ENCODE assay signal across 9 mouse cellular contexts in the genomic region with DNA sequence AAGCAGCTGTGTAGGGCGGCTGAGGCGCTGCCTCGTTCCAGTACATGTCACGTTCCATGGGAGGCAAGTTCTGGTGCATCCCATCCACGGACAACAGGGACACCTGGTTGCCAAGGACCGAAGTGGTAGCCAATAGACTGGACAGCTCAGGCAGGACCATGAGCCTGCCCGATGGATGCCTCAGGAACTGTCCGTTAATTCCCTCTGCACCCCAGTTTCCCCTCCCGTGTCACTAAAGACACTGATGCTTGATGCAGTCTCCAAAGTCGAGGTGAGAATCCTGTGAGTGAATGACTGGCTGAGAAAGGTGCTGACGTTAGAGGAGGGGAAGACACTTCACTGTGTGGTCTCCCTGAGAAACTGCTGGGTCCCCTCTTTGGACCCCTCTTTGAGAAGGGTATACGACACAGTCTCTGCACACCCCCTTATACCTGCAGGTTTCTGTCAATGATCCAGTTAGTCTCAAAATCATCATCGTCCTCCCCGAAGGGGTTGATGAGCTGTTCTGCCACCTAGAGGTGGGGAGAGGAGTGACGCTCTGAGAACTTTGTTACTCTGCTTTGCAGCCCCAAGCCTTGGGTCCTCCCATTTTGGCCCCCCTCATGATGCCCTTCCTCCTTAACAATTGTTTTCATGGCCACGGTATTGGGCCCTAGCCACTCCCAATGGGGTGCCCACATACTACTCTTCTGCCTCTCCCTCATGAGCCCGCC. TPM values are rescaled to one million over a fixed set of nuclear protein-coding genes. Genes with fewer than 3 reads are reported as not detected.
DNase-seq lines count a peak whose midpoint lies in the region; ATAC-seq and TF ChIP-seq lines count a peak whose summit lies in the region.
"Had no signal": no experiment of that assay in that cellular context is flagged by ENCODE, and none has a peak within 500 bp of the region (broad histone marks: within the 10 kb centered on the region; RNA-seq: fewer than 3 reads in every experiment).

No protein-coding gene starts in this region.

- H3K36me3 ChIP-seq in hindbrain, postnatal 0 days (ENCODE audit: insufficient read depth, low read length), result peaks cover 23% of the 10 kb centered on the region
- peaks cover 16% of the 10 kb centered on the region for H3K36me3 ChIP-seq in hindbrain, embryonic 16.5 days (ENCODE audit: control insufficient read depth, insufficient read depth, low read length)
- H3K36me3 ChIP-seq in neural tube, embryonic 15.5 days, result peaks cover 19% of the 10 kb centered on the region
- H3K36me3 ChIP-seq in kidney, embryonic 14.5 days (ENCODE audit: control insufficient read depth, insufficient read depth, low read length), result peaks cover 22% of the 10 kb centered on the region

- DNase-seq in hindbrain, postnatal 0 days (ENCODE audit: low spot score), result no peak
- DNase-seq in ZHBTc4 (ENCODE audit: low read depth, low spot score), result peak; percentile 51
- peak; percentile 62 for DNase-seq in lung, postnatal 10 days
- no peak for DNase-seq in urinary bladder, postnatal 10 days (ENCODE audit: low spot score)

- H3K4me1 ChIP-seq in hindbrain, postnatal 0 days (ENCODE audit: insufficient read depth, low read length), result no peaks in the 10 kb centered on the region
- no peaks in the 10 kb centered on the region; the same call in 1 of the 2 replicates for H3K4me1 ChIP-seq in hindbrain, embryonic 16.5 days (ENCODE audit: control insufficient read depth, insufficient read depth, low read depth, low read length)
- H3K4me1 ChIP-seq in neural tube, embryonic 15.5 days, result peaks cover 14% of the 10 kb centered on the region
- peaks cover 4% of the 10 kb centered on the region; the same call in 1 of the 2 replicates for H3K4me1 ChIP-seq in kidney, embryonic 14.5 days (ENCODE audit: control insufficient read depth, insufficient read depth, low read length)

- ATAC-seq in hindbrain, postnatal 0 days, result no peak
- ATAC-seq in hindbrain, embryonic 16.5 days, result no peak
- ATAC-seq in CD4-positive, CD25-positive, alpha-beta regulatory T cell, adult 4 months, result peak; percentile 51
- ATAC-seq in neural tube, embryonic 15.5 days (ENCODE audit: low FRiP score), result no peak
- no peak for ATAC-seq in kidney, embryonic 14.5 days (ENCODE audit: low FRiP score, low TSS enrichment)

- H3K27ac ChIP-seq in hindbrain, postnatal 0 days, result no peak overlapping the region
- no peak overlapping the region for H3K27ac ChIP-seq in hindbrain, embryonic 16.5 days (ENCODE audit: low read depth, low read length)
- no peak overlapping the region for H3K27ac ChIP-seq in neural tube, embryonic 15.5 days (replicated peaks)
- no peak overlapping the region for H3K27ac ChIP-seq in kidney, embryonic 14.5 days (ENCODE audit: low read depth, low read length)
- H3K27ac ChIP-seq: embryonic facial prominence, embryonic 13.5 days had no signal

- H3K27me3 ChIP-seq in hindbrain, postnatal 0 days (ENCODE audit: insufficient read depth, low read length), result no peaks in the 10 kb centered on the region
- H3K27me3 ChIP-seq in hindbrain, embryonic 16.5 days (replicated peaks; ENCODE audit: control insufficient read depth, insufficient read depth, low read length), result no peaks in the 10 kb centered on the region
- H3K27me3 ChIP-seq in neural tube, embryonic 15.5 days (replicated peaks), result no peaks in the 10 kb centered on the region
- H3K27me3 ChIP-seq in kidney, embryonic 14.5 days (ENCODE audit: control insufficient read depth, insufficient read depth, low read length), result no peaks in the 10 kb centered on the region
- H3K27me3 ChIP-seq: embryonic facial prominence, embryonic 13.5 days had no signal

- WGBS in hindbrain, postnatal 0 days, result 69% methylated on average over 17 of the region's 17 CpGs
- 67% methylated on average over 17 of the region's 17 CpGs for WGBS in hindbrain, embryonic 16.5 days
- WGBS in neural tube, embryonic 15.5 days, result 71% methylated on average over 17 of the region's 17 CpGs
- WGBS in kidney, embryonic 14.5 days, result 69% methylated on average over 17 of the region's 17 CpGs

- H3K9ac ChIP-seq in hindbrain, postnatal 0 days (replicated peaks; ENCODE audit: low read length), result no peak overlapping the region
- no peak overlapping the region for H3K9ac ChIP-seq in hindbrain, embryonic 16.5 days (ENCODE audit: low read depth, low read length)
- H3K9ac ChIP-seq in neural tube, embryonic 15.5 days (replicated peaks), result no peak overlapping the region
- no peak overlapping the region for H3K9ac ChIP-seq in kidney, embryonic 14.5 days (ENCODE audit: low read depth, low read length)
- H3K9ac ChIP-seq: embryonic facial prominence, embryonic 13.5 days had no signal

- no peak overlapping the region for H3K4me2 ChIP-seq in hindbrain, postnatal 0 days (ENCODE audit: low read depth, low read length)
- H3K4me2 ChIP-seq in hindbrain, embryonic 16.5 days (ENCODE audit: low read length), result no peak overlapping the region
- H3K4me2 ChIP-seq in neural tube, embryonic 15.5 days, result no peak overlapping the region
- H3K4me2 ChIP-seq in kidney, embryonic 14.5 days (replicated peaks; ENCODE audit: low read depth, low read length), result no peak overlapping the region
- H3K4me2 ChIP-seq: embryonic facial prominence, embryonic 13.5 days had no signal

- H3K9me3 ChIP-seq in hindbrain, postnatal 0 days (ENCODE audit: low read length), result no peaks in the 10 kb centered on the region
- H3K9me3 ChIP-seq in hindbrain, embryonic 16.5 days (ENCODE audit: control insufficient read depth, low read length), result no peaks in the 10 kb centered on the region
- H3K9me3 ChIP-seq in neural tube, embryonic 15.5 days (replicated peaks), result no peaks in the 10 kb centered on the region
- H3K9me3 ChIP-seq in kidney, embryonic 14.5 days (ENCODE audit: control insufficient read depth, low read length), result no peaks in the 10 kb centered on the region
- H3K9me3 ChIP-seq: embryonic facial prominence, embryonic 13.5 days had no signal

- peak; percentile 64 for TF ChIP-seq CTCF in hindbrain, postnatal 0 days (IDR thresholded peaks at IDR 0.05; ENCODE audit: low read depth)

- no peak overlapping the region for H3K4me3 ChIP-seq in hindbrain, postnatal 0 days (ENCODE audit: low read length)
- no peak overlapping the region for H3K4me3 ChIP-seq in hindbrain, embryonic 16.5 days (ENCODE audit: low read length)
- no peak overlapping the region for H3K4me3 ChIP-seq in neural tube, embryonic 15.5 days (replicated peaks)
- H3K4me3 ChIP-seq in kidney, embryonic 14.5 days (ENCODE audit: low read length), result no peak overlapping the region
- H3K4me3 ChIP-seq: embryonic facial prominence, embryonic 13.5 days had no signal

RNA-seq across cellular contexts. Expression of gene Fth1, which starts 8.9 kb away (rescaled TPM):
- total RNA-seq in hindbrain, postnatal 0 days (2014; rRNA removed), result 301 and 443 TPM in 2 replicates
- polyA plus RNA-seq in hindbrain, postnatal 0 days (2015; fragmentation: Nextera tagmentation; extraction: Ambion mirVana), result 2,616 and 2,786 TPM in 2 replicates
- polyA plus RNA-seq in hindbrain, embryonic 16.5 days (2015; fragmentation: Nextera tagmentation; extraction: Ambion mirVana), result 1,751 and 1,961 TPM in 2 replicates
- polyA plus RNA-seq in CD4-positive, CD25-positive, alpha-beta regulatory T cell, adult 4 months (2017; shearing (Covaris generic)), result 1,000 to 10,000 TPM; 2,170 to 2,387 TPM
- polyA plus RNA-seq in neural tube, embryonic 15.5 days (2015; fragmentation: Nextera tagmentation; extraction: Ambion mirVana), result 1,798 and 1,858 TPM in 2 replicates
- polyA plus RNA-seq in kidney, embryonic 14.5 days (2014; fragmentation: Nextera tagmentation; extraction: Ambion mirVana), result 1,412 and 1,461 TPM in 2 replicates

RNA-seq across cellular contexts. Expression of gene Best1, which starts 12.1 kb away (rescaled TPM):
- total RNA-seq in hindbrain, postnatal 0 days (2014; rRNA removed), result 0.86 and 1.5 TPM in 2 replicates
- 2.6 and 3.0 TPM in 2 replicates for polyA plus RNA-seq in hindbrain, postnatal 0 days (2015; fragmentation: Nextera tagmentation; extraction: Ambion mirVana)
- 2.5 and 3.2 TPM in 2 replicates for polyA plus RNA-seq in hindbrain, embryonic 16.5 days (2015; fragmentation: Nextera tagmentation; extraction: Ambion mirVana)
- polyA plus RNA-seq in CD4-positive, CD25-positive, alpha-beta regulatory T cell, adult 4 months (2017; shearing (Covaris generic)), result under 1 TPM; 0.29 to 0.31 TPM
- 2.1 and 2.3 TPM in 2 replicates for polyA plus RNA-seq in neural tube, embryonic 15.5 days (2015; fragmentation: Nextera tagmentation; extraction: Ambion mirVana)
- 1.1 and 1.2 TPM in 2 replicates for polyA plus RNA-seq in kidney, embryonic 14.5 days (2014; fragmentation: Nextera tagmentation; extraction: Ambion mirVana)

RNA-seq across cellular contexts. Expression of gene Rab3il1, which starts 12.1 kb away (rescaled TPM):
- total RNA-seq in hindbrain, postnatal 0 days (2014; rRNA removed), result 19.7 and 23.0 TPM in 2 replicates
- polyA plus RNA-seq in hindbrain, postnatal 0 days (2015; fragmentation: Nextera tagmentation; extraction: Ambion mirVana), result 20.1 and 22.2 TPM in 2 replicates
- 22.1 and 25.6 TPM in 2 replicates for polyA plus RNA-seq in hindbrain, embryonic 16.5 days (2015; fragmentation: Nextera tagmentation; extraction: Ambion mirVana)
- not detected for polyA plus RNA-seq in CD4-positive, CD25-positive, alpha-beta regulatory T cell, adult 4 months (2017; shearing (Covaris generic))
- polyA plus RNA-seq in neural tube, embryonic 15.5 days (2015; fragmentation: Nextera tagmentation; extraction: Ambion mirVana), result 21.4 and 22.5 TPM in 2 replicates
- polyA plus RNA-seq in kidney, embryonic 14.5 days (2014; fragmentation: Nextera tagmentation; extraction: Ambion mirVana), result 20.3 and 26.2 TPM in 2 replicates

RNA-seq across cellular contexts. Expression of gene Fads3, which starts 52.0 kb away (rescaled TPM):
- 52.5 and 59.0 TPM in 2 replicates for total RNA-seq in hindbrain, postnatal 0 days (2014; rRNA removed)
- polyA plus RNA-seq in hindbrain, postnatal 0 days (2015; fragmentation: Nextera tagmentation; extraction: Ambion mirVana), result 35.1 and 37.4 TPM in 2 replicates
- polyA plus RNA-seq in hindbrain, embryonic 16.5 days (2015; fragmentation: Nextera tagmentation; extraction: Ambion mirVana), result 39.7 and 42.1 TPM in 2 replicates
- not detected for polyA plus RNA-seq in CD4-positive, CD25-positive, alpha-beta regulatory T cell, adult 4 months (2017; shearing (Covaris generic))
- polyA plus RNA-seq in neural tube, embryonic 15.5 days (2015; fragmentation: Nextera tagmentation; extraction: Ambion mirVana), result 30.3 and 32.3 TPM in 2 replicates
- 8.3 and 10.4 TPM in 2 replicates for polyA plus RNA-seq in kidney, embryonic 14.5 days (2014; fragmentation: Nextera tagmentation; extraction: Ambion mirVana)

Comparison
In these comparisons a context has a peak if more than half of its experiments do, and no peak if none do; other contexts are left out.
1. DNase-seq: peak in ZHBTc4 (single experiment) and lung, postnatal 10 days (single experiment); none in hindbrain, postnatal 0 days (single experiment) and urinary bladder, postnatal 10 days (single experiment).
2. RNA of gene Rab3il1, which starts 12.1 kb away (polyA plus RNA-seq): 21.4 to 22.5 TPM in neural tube, embryonic 15.5 days, 20.1 to 22.2 TPM in hindbrain, postnatal 0 days, 22.1 to 25.6 TPM in hindbrain, embryonic 16.5 days and 20.3 to 26.2 TPM in kidney, embryonic 14.5 days; not detected in CD4-positive, CD25-positive, alpha-beta regulatory T cell, adult 4 months; every median in the first group is over 10 times any median in the second.